Mouse (Mus musculus): Measurements from ENCODE around the gene Zfp955a. TPM values are rescaled to one million over a fixed set of nuclear protein-coding genes. Genes with fewer than 3 reads are reported as not detected.

The Zfp955a gene
- polyA plus RNA-seq, 1 experiment from 2014 or later = 4.0 TPM

Other genes starting within 250 kb of the Zfp955a start
- 2.2 and 2.3 TPM in 2 replicates for gene Zfp763, start 221.7 kb downstream of the Zfp955a start, polyA plus RNA-seq (2015; fragmentation: Nextera tagmentation; extraction: Ambion mirVana)
- gene 4921501E09Rik, start 187.1 kb downstream of the Zfp955a start, polyA plus RNA-seq (2015; fragmentation: Nextera tagmentation; extraction: Ambion mirVana) = not detected in 2 replicates
- gene Zfp563, start 165.8 kb downstream of the Zfp955a start, polyA plus RNA-seq (2015; fragmentation: Nextera tagmentation; extraction: Ambion mirVana) = 1.1 and 1.4 TPM in 2 replicates
- gene Morc2b, start 115.5 kb downstream of the Zfp955a start, polyA plus RNA-seq (2015; fragmentation: Nextera tagmentation; extraction: Ambion mirVana) = not detected in 2 replicates
- gene Olfr55, start 86.7 kb downstream of the Zfp955a start, polyA plus RNA-seq (2015; fragmentation: Nextera tagmentation; extraction: Ambion mirVana) = not detected in 2 replicates
- not detected in 2 replicates for gene Olfr239, start 63.8 kb downstream of the Zfp955a start, polyA plus RNA-seq (2015; fragmentation: Nextera tagmentation; extraction: Ambion mirVana)
- 0.01 TPM in 1 of 2 replicates, not detected in the other for gene Olfr1564, start 33.5 kb downstream of the Zfp955a start, polyA plus RNA-seq (2015; fragmentation: Nextera tagmentation; extraction: Ambion mirVana)
- not detected in 2 replicates for gene Olfr63, start 9.5 kb upstream of the Zfp955a start, polyA plus RNA-seq (2015; fragmentation: Nextera tagmentation; extraction: Ambion mirVana)
- gene Zfp955b, start 34.4 kb upstream of the Zfp955a start, polyA plus RNA-seq (2015; fragmentation: Nextera tagmentation; extraction: Ambion mirVana) = 2.6 and 3.3 TPM in 2 replicates
- 2.1 and 2.3 TPM in 2 replicates for gene Zfp81, start 103.7 kb upstream of the Zfp955a start, polyA plus RNA-seq (2015; fragmentation: Nextera tagmentation; extraction: Ambion mirVana)
- gene Zfp101, start 139.5 kb upstream of the Zfp955a start, polyA plus RNA-seq (2015; fragmentation: Nextera tagmentation; extraction: Ambion mirVana) = 6.0 and 6.8 TPM in 2 replicates
- not detected in 2 replicates for gene Actl9, start 177.8 kb upstream of the Zfp955a start, polyA plus RNA-seq (2015; fragmentation: Nextera tagmentation; extraction: Ambion mirVana)